Mouse (Mus musculus) MEL (cell line): ENCODE results near the gene Hecw2. TPM values are rescaled to one million over a fixed set of nuclear protein-coding genes. Genes with fewer than 3 reads are reported as not detected.

ENCODE experiments used
- DNase-seq: peaks from one replicate; pipeline ENCODE4 v3.0.0; 2011; ENCODE audit warnings: low read depth, low spot score
- H3K27ac ChIP-seq: 2 replicates; pipeline ENCODE4 v1.5.1; 2012; ENCODE audit warnings: low read depth, mild to moderate bottlenecking, control low read depth, low read length, moderate library complexity; ENCODE audit not compliant: control insufficient read depth
- H3K27me3 ChIP-seq, 2 experiments: fragments of 150-350 bp in 1 of 2; sonication (generic) in 1 of 2; 2 replicates each; pipeline ENCODE4 v1.6.1; 2012; ENCODE audit warnings: low read length in 2 of 2, mild to moderate bottlenecking in 2 of 2, improper control_type of control experiment in 1 of 2, moderate library complexity in 1 of 2; ENCODE audit not compliant: insufficient read depth in 2 of 2, control insufficient read depth in 1 of 2
- H3K36me3 ChIP-seq, 2 experiments: 2 replicates each; pipeline ENCODE4 v1.6.1; 2012 to 2014; ENCODE audit warnings: low read length in 2 of 2, improper control_type of control experiment in 1 of 2, inconsistent platforms in 1 of 2, mild to moderate bottlenecking in 1 of 2; ENCODE audit not compliant: insufficient read depth in 2 of 2, control insufficient read depth in 1 of 2
- H3K4me1 ChIP-seq, 2 experiments: fragments of 150-350 bp in 1 of 2; sonication (generic) in 1 of 2; 2 replicates each; pipeline ENCODE4 v1.6.1; 2012; ENCODE audit warnings: low read length in 2 of 2, improper control_type of control experiment in 1 of 2, mild to moderate bottlenecking in 1 of 2; ENCODE audit not compliant: insufficient read depth in 2 of 2, control insufficient read depth in 1 of 2
- H3K4me3 ChIP-seq, 2 experiments: fragments of 150-350 bp in 1 of 2; sonication (generic) in 1 of 2; 2 replicates each; pipeline ENCODE4 v1.5.1; 2012; ENCODE audit warnings: low read depth in 2 of 2, low read length in 2 of 2, mild to moderate bottlenecking in 2 of 2, moderate library complexity in 2 of 2, control low read depth in 1 of 2, improper control_type of control experiment in 1 of 2; ENCODE audit not compliant: control insufficient read depth in 1 of 2, insufficient read depth in 1 of 2
- H3K79me2 ChIP-seq: 2 replicates; pipeline ENCODE4 v1.6.1; 2012; ENCODE audit warnings: mild to moderate bottlenecking, low read length, moderate library complexity; ENCODE audit not compliant: control insufficient read depth, poor library complexity, insufficient read depth
- H3K9ac ChIP-seq: 2 replicates; pipeline ENCODE4 v1.6.1; 2012; ENCODE audit warnings: low read depth, mild to moderate bottlenecking, control low read depth, low read length, moderate library complexity; ENCODE audit not compliant: control insufficient read depth, poor library complexity, severe bottlenecking
- H3K9me3 ChIP-seq: fragments of 150-350 bp; sonication (generic); replicated peaks from 2 replicates; pipeline ENCODE4 v1.6.1; 2012; ENCODE audit warnings: mild to moderate bottlenecking, low read length, improper control_type of control experiment, moderate library complexity; ENCODE audit not compliant: insufficient read depth
- BHLHE40 ChIP-seq: IDR thresholded peaks from 2 replicates; pipeline ENCODE4 v1.6.1; 2012; ENCODE audit warnings: low read depth, mild to moderate bottlenecking, inconsistent platforms, low read length, improper control_type of control experiment, borderline replicate concordance
- ELF1 ChIP-seq: IDR thresholded peaks from 2 replicates; pipeline ENCODE4 v1.6.1; 2014; ENCODE audit warnings: low read depth, mild to moderate bottlenecking, inconsistent platforms, low read length, improper control_type of control experiment, moderate library complexity
- EP300 ChIP-seq, 2 experiments: IDR thresholded peaks; 2 replicates each; pipeline ENCODE4 v1.6.1; 2011; ENCODE audit warnings: improper control_type of control experiment in 2 of 2, low read length in 2 of 2, low read depth in 1 of 2, mild to moderate bottlenecking in 1 of 2
- KAT2A ChIP-seq: conservative IDR thresholded peaks from 2 replicates; pipeline ENCODE4 v1.6.1; 2012; ENCODE audit warnings: low read depth, low read length, improper control_type of control experiment, inconsistent platforms
- MAFK ChIP-seq: IDR thresholded peaks from 2 replicates; pipeline ENCODE4 v1.6.1; 2011; ENCODE audit warnings: low read depth, mild to moderate bottlenecking, low read length, improper control_type of control experiment, borderline replicate concordance
- MAX ChIP-seq: IDR thresholded peaks from 2 replicates; pipeline ENCODE4 v1.6.1; 2011; ENCODE audit warnings: low read length, improper control_type of control experiment
- MXI1 ChIP-seq: IDR thresholded peaks from 2 replicates; pipeline ENCODE4 v1.6.1; 2011; ENCODE audit warnings: mild to moderate bottlenecking, low read depth, low read length, improper control_type of control experiment
- NELFE ChIP-seq: IDR thresholded peaks from 2 replicates; pipeline ENCODE4 v1.6.1; 2011; ENCODE audit warnings: low read depth, low read length, improper control_type of control experiment
- POLR2A ChIP-seq, 2 experiments: IDR thresholded peaks; 2 replicates each; pipeline ENCODE4 v1.6.1; 2011 to 2012; ENCODE audit warnings: low read length in 2 of 2, mild to moderate bottlenecking in 2 of 2, control low read depth in 1 of 2, improper control_type of control experiment in 1 of 2, low read depth in 1 of 2, moderate library complexity in 1 of 2; ENCODE audit not compliant: control insufficient read depth in 1 of 2, insufficient read depth in 1 of 2, poor library complexity in 1 of 2
- POLR2AphosphoS2 ChIP-seq: IDR thresholded peaks from 2 replicates; pipeline ENCODE4 v1.6.1; 2011; ENCODE audit warnings: low read length, improper control_type of control experiment
- RAD21 ChIP-seq: IDR thresholded peaks from 2 replicates; pipeline ENCODE4 v1.6.1; 2011; ENCODE audit warnings: mild to moderate bottlenecking, low read depth, low read length, improper control_type of control experiment
- SIN3A ChIP-seq: IDR thresholded peaks from 2 replicates; pipeline ENCODE4 v1.6.1; 2012; ENCODE audit warnings: low read length, improper control_type of control experiment, inconsistent platforms
- SMC3 ChIP-seq: IDR thresholded peaks from 2 replicates; pipeline ENCODE4 v1.6.1; 2011; ENCODE audit warnings: low read depth, low read length, improper control_type of control experiment
- TAL1 ChIP-seq: IDR thresholded peaks from 2 replicates; pipeline ENCODE4 v1.6.1; 2012; ENCODE audit warnings: mild to moderate bottlenecking, inconsistent platforms, low read length, moderate library complexity, mixed read lengths
- USF1 ChIP-seq: IDR thresholded peaks from 2 replicates; pipeline ENCODE4 v1.6.1; 2014; ENCODE audit warnings: low read depth, mild to moderate bottlenecking, inconsistent platforms, low read length, improper control_type of control experiment, moderate library complexity
- ZMIZ1 ChIP-seq: IDR thresholded peaks from 2 replicates; pipeline ENCODE4 v1.6.1; 2012; ENCODE audit warnings: low read depth, mild to moderate bottlenecking, inconsistent platforms, low read length, improper control_type of control experiment, moderate library complexity
- ZNF384 ChIP-seq: IDR thresholded peaks from 2 replicates; pipeline ENCODE4 v1.6.1; 2012; ENCODE audit warnings: low read depth, mild to moderate bottlenecking, inconsistent platforms, low read length, improper control_type of control experiment
- polyA plus RNA-seq, 2 experiments: library from polyadenylated mRNA; stranded (reverse) in 1 of 2; unstranded in 1 of 2; fragments of >175 nt in 1 of 2; fragments of >200 nt in 1 of 2; gene quantifications; 2 replicates each; pipeline versions ENCODE4 v1.2.1 to v1.2.4; 2012; ENCODE audit warnings: low replicate concordance in 2 of 2, low read depth in 1 of 2; ENCODE audit not compliant: insufficient read length in 2 of 2, insufficient read depth in 1 of 2, missing spikeins in 1 of 2
- total RNA-seq: library from RNA; depleted of rRNA; stranded (reverse); fragments of 300-350 nt; gene quantifications from 2 replicates; pipeline ENCODE4 v1.2.3, GENCODE M21; 2012

The Hecw2 gene
- total and polyA plus RNA-seq, 3 experiments: not detected

GRCm38 (mm10) chr1:54153216-54153786 is 41.7 kb downstream of the Hecw2 start:
- no peaks in the 10 kb centered on the region for H3K9me3 ChIP-seq
- DNase-seq: no peak
- H3K9ac ChIP-seq: no peak overlapping the region
- H3K36me3 ChIP-seq: no peaks in the 10 kb centered on the region
- no peak overlapping the region for H3K4me3 ChIP-seq
- TF ChIP-seq ZMIZ1 (no peak), SIN3A (no peak), EP300 (IDR thresholded peaks at IDR 0.05; ENCODE audit: low read depth in 1 of 2, low read length in 2 of 2) (no peak), ELF1 (no peak), KAT2A (no peak), USF1 (no peak), MXI1 (no peak), POLR2AphosphoS2 (no peak), RAD21 (no peak), MAX (no peak)
- H3K27ac ChIP-seq: no peak overlapping the region
- no peaks in the 10 kb centered on the region for H3K27me3 ChIP-seq
- H3K4me1 ChIP-seq: no peaks in the 10 kb centered on the region
- no peaks in the 10 kb centered on the region for H3K79me2 ChIP-seq

GRCm38 (mm10) chr1:54145106-54145505 is 49.9 kb downstream of the Hecw2 start:
- TF ChIP-seq MAFK (no peak), ELF1 (no peak), TAL1 (no peak), BHLHE40 (no peak), POLR2A (IDR thresholded peaks at IDR 0.05; ENCODE audit: control insufficient read depth in 1 of 2, insufficient read depth in 1 of 2, low read depth in 1 of 2, low read length in 2 of 2, poor library complexity in 1 of 2) (no peak), KAT2A (no peak), SMC3 (no peak), NELFE (no peak), ZNF384 (no peak), POLR2AphosphoS2 (no peak)
- H3K4me3 ChIP-seq: no peak overlapping the region
- no peaks in the 10 kb centered on the region for H3K27me3 ChIP-seq
- no peaks in the 10 kb centered on the region for H3K4me1 ChIP-seq
- DNase-seq: no peak
- H3K36me3 ChIP-seq: no peaks in the 10 kb centered on the region
- no peaks in the 10 kb centered on the region for H3K9me3 ChIP-seq
- H3K79me2 ChIP-seq: no peaks in the 10 kb centered on the region
- H3K27ac ChIP-seq: no peak overlapping the region
- H3K9ac ChIP-seq: no peak overlapping the region
